Mouse (Mus musculus): ENCODE measurements around the gene Glrx. TPM values are rescaled to one million over a fixed set of nuclear protein-coding genes. Genes with fewer than 3 reads are reported as not detected.
A peak's percentile ranks its signal among the peaks of the same experiment; 100 is the strongest.
"Not testable (repeated sequence)": the region's sequence is repeated elsewhere in the genome, so short reads cannot be mapped to it uniquely, and the experiment has no call there.

Gene Glrx
- polyA plus RNA-seq, 1 experiment from 2014 or later, result 34.0 TPM

DNA sequence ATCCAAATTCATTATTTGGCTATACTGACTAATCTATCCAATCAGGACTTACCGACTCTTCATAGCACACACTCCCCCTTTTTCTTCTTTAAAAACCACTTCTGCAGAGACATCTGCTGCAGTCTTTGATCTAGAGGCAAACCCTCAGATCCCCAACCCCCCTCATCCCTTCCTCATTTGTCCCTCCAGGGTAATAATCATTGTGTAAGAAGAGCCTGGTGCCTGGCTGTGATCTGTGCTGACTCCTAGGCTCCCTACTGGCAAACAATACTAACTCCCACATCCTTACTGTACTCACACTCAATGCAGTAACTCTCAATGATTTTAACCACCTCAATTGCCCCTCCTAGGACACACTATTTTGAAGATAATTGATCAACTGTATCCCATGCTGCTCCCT, 29.7 kb upstream of the Glrx start:
- no peak overlapping the region for H3K4me2 ChIP-seq (ENCODE audit: low read depth, low read length)
- ATAC-seq (replicated peaks; ENCODE audit: insufficient number of reproducible peaks, low FRiP score, low TSS enrichment, low read depth), result no peak
- H3K9ac ChIP-seq (replicated peaks; ENCODE audit: low read length), result no peak overlapping the region
- WGBS, result 64% methylated on average over 1 of the region's 1 CpGs
- H3K9me3 ChIP-seq (replicated peaks; ENCODE audit: control insufficient read depth, low read length), result no peaks in the 10 kb centered on the region
- no peak for DNase-seq (ENCODE audit: low spot score)
- H3K4me1 ChIP-seq (ENCODE audit: control insufficient read depth, insufficient read depth, low read length), result no peaks in the 10 kb centered on the region
- H3K27ac ChIP-seq (replicated peaks; ENCODE audit: low read depth, low read length), result no peak overlapping the region
- no peaks in the 10 kb centered on the region for H3K27me3 ChIP-seq (ENCODE audit: control insufficient read depth, insufficient read depth, low read length)
- H3K4me3 ChIP-seq (ENCODE audit: low read depth, low read length), result no peak overlapping the region
- no peaks in the 10 kb centered on the region for H3K36me3 ChIP-seq (replicated peaks; ENCODE audit: control insufficient read depth, insufficient read depth, low read depth, low read length)

DNA sequence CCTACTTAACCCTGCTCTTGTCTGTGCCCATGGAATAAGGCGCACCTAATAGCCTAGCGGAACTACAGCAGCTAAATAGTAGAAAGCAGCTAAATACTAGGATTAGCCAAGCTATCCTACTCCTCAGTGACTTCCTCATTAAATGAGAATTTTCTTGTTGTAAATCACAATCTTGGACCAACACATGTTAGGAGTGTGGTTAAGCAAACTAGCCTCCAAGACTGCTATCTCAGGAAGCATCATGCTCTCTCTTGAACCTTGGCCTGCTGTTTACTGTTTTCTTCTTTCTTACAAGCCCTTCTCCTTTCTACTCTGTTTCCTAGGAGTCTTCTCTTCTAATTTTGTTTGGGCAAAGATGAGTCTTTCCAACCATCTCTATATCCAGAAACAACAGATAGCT, 22.5 kb upstream of the Glrx start:
- 91% methylated on average over 2 of the region's 2 CpGs for WGBS
- H3K27me3 ChIP-seq (ENCODE audit: control insufficient read depth, insufficient read depth, low read length), result no peaks in the 10 kb centered on the region
- H3K4me3 ChIP-seq (ENCODE audit: low read depth, low read length), result no peak overlapping the region
- ATAC-seq (replicated peaks; ENCODE audit: insufficient number of reproducible peaks, low FRiP score, low TSS enrichment, low read depth), result no peak
- DNase-seq (ENCODE audit: low spot score), result no peak
- H3K9me3 ChIP-seq (replicated peaks; ENCODE audit: control insufficient read depth, low read length), result no peaks in the 10 kb centered on the region
- no peak overlapping the region for H3K27ac ChIP-seq (replicated peaks; ENCODE audit: low read depth, low read length)
- H3K4me2 ChIP-seq (ENCODE audit: low read depth, low read length), result no peak overlapping the region
- no peaks in the 10 kb centered on the region for H3K36me3 ChIP-seq (replicated peaks; ENCODE audit: control insufficient read depth, insufficient read depth, low read depth, low read length)
- no peaks in the 10 kb centered on the region for H3K4me1 ChIP-seq (ENCODE audit: control insufficient read depth, insufficient read depth, low read length)
- no peak overlapping the region for H3K9ac ChIP-seq (replicated peaks; ENCODE audit: low read length)

DNA sequence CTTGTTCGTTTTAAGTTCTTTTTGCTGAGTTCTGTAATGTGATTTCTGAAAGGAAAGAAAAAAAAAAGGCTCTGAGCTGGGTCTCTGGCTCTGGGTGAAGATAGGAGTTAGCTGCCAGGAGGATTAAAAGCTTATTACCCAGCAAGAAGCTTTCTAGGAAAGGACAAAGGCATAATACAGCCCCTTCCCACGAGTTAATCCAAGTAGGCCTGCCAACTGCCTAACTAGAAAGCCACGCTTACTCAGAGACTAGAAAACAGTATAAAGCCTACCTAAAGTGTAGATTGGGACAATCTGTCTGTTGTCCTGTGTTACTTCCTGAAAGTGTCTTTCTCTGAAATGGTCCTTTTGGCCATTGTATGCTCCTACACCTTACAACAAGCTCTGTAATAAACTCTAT, 21.2 kb upstream of the Glrx start:
- no peaks in the 10 kb centered on the region for H3K4me1 ChIP-seq (ENCODE audit: control insufficient read depth, insufficient read depth, low read length)
- H3K4me2 ChIP-seq (ENCODE audit: low read depth, low read length), result no peak overlapping the region
- WGBS, result 45% methylated on average over 3 of the region's 3 CpGs
- no peaks in the 10 kb centered on the region for H3K9me3 ChIP-seq (replicated peaks; ENCODE audit: control insufficient read depth, low read length)
- no peaks in the 10 kb centered on the region for H3K36me3 ChIP-seq (replicated peaks; ENCODE audit: control insufficient read depth, insufficient read depth, low read depth, low read length)
- ATAC-seq (replicated peaks; ENCODE audit: insufficient number of reproducible peaks, low FRiP score, low TSS enrichment, low read depth) (no peak), DNase-seq (ENCODE audit: low spot score) (no peak)
- H3K4me3 ChIP-seq (ENCODE audit: low read depth, low read length), result no peak overlapping the region
- H3K27ac ChIP-seq (replicated peaks; ENCODE audit: low read depth, low read length), result no peak overlapping the region
- no peaks in the 10 kb centered on the region for H3K27me3 ChIP-seq (ENCODE audit: control insufficient read depth, insufficient read depth, low read length)
- no peak overlapping the region for H3K9ac ChIP-seq (replicated peaks; ENCODE audit: low read length)

DNA sequence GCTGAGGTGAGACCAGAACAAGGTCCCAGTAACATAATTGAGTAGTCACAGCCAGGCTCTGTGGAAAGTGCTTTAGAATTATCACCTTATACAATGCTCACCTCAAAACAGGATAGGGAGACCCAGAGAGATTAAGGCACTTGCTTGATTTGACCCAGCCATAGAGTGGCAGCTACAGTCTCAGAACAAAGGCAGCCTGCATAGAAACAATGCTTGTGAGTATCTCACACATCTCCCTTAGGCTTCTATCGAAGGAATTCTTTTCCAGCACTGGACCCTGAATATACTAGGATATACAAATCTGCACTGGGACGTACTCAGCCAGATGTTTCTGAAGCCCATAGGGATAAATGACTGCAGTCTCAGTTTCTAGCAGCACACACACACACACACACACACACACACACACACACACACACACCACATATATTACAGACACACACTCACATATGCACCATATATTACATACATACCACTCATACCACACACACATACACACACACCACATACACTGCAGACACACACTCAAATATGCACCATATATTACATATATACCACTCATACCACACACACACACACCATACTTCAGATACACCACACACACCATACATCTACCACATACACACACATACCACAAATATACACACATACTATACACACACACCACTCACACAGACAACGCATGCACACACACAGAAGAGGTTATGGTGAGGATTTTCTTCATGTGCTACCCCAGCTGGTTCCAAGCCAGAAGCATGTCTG, 20.5 kb upstream of the Glrx start:
- no peak overlapping the region for H3K27ac ChIP-seq (replicated peaks; ENCODE audit: low read depth, low read length)
- no peaks in the 10 kb centered on the region for H3K4me1 ChIP-seq (ENCODE audit: control insufficient read depth, insufficient read depth, low read length)
- no peaks in the 10 kb centered on the region for H3K36me3 ChIP-seq (replicated peaks; ENCODE audit: control insufficient read depth, insufficient read depth, low read depth, low read length)
- DNase-seq (ENCODE audit: low spot score) (no peak), ATAC-seq (replicated peaks; ENCODE audit: insufficient number of reproducible peaks, low FRiP score, low TSS enrichment, low read depth) (0 out of 2 replicates have a peak, but pooled peaks have one; percentile 34)
- H3K4me2 ChIP-seq (ENCODE audit: low read depth, low read length), result no peak overlapping the region
- H3K4me3 ChIP-seq (ENCODE audit: low read depth, low read length), result no peak overlapping the region
- no peaks in the 10 kb centered on the region for H3K27me3 ChIP-seq (ENCODE audit: control insufficient read depth, insufficient read depth, low read length)
- WGBS, result 80% methylated on average over 3 of the region's 3 CpGs
- no peak overlapping the region for H3K9ac ChIP-seq (replicated peaks; ENCODE audit: low read length)
- no peaks in the 10 kb centered on the region for H3K9me3 ChIP-seq (replicated peaks; ENCODE audit: control insufficient read depth, low read length)

DNA sequence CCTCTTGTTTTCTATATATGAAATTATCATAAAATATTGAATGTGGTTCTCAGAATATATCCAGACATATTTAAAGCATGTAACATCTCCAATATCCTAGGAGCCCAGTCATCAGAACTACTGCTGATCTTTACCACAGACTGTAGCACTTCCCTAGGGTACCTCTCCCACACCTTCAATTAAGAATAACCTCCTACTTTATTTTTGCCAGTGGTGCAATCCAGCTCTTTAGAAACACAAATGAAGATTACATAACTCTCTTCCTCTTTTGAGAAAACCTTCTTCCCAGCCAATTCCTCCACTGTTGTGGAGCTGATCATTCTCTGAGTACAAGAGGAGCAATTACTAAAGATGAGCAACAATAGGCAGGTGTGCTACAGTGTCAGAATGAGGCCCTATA, 19.8 kb upstream of the Glrx start:
- no peak overlapping the region for H3K4me2 ChIP-seq (ENCODE audit: low read depth, low read length)
- H3K9me3 ChIP-seq (replicated peaks; ENCODE audit: control insufficient read depth, low read length), result no peaks in the 10 kb centered on the region
- DNase-seq (ENCODE audit: low spot score), result no peak
- ATAC-seq (replicated peaks; ENCODE audit: insufficient number of reproducible peaks, low FRiP score, low TSS enrichment, low read depth), result no peak
- no peaks in the 10 kb centered on the region for H3K27me3 ChIP-seq (ENCODE audit: control insufficient read depth, insufficient read depth, low read length)
- H3K4me3 ChIP-seq (ENCODE audit: low read depth, low read length), result no peak overlapping the region
- no peaks in the 10 kb centered on the region for H3K36me3 ChIP-seq (replicated peaks; ENCODE audit: control insufficient read depth, insufficient read depth, low read depth, low read length)
- H3K4me1 ChIP-seq (ENCODE audit: control insufficient read depth, insufficient read depth, low read length), result no peaks in the 10 kb centered on the region
- H3K27ac ChIP-seq (replicated peaks; ENCODE audit: low read depth, low read length), result no peak overlapping the region
- H3K9ac ChIP-seq (replicated peaks; ENCODE audit: low read length), result no peak overlapping the region

DNA sequence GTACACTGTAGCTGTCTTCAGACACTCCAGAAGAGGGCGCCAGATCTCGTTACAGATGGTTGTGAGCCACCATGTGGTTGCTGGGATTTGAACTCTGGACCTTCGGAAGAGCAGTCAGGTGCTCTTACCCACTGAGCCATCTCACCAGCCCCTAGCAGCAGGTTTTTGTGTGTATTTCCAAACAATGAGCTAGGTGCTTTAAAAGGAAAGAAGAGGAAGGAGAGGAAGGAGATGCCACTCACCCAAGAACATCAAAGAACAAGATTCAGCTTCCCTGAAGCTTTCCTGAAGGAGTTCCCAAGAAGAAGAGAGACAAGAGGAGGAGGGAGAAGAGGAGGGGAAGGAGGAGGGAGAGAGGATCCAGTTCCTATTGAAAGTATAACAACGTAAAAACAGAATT, 17.3 kb upstream of the Glrx start:
- WGBS, result 80% methylated on average over 3 of the region's 4 CpGs

DNA sequence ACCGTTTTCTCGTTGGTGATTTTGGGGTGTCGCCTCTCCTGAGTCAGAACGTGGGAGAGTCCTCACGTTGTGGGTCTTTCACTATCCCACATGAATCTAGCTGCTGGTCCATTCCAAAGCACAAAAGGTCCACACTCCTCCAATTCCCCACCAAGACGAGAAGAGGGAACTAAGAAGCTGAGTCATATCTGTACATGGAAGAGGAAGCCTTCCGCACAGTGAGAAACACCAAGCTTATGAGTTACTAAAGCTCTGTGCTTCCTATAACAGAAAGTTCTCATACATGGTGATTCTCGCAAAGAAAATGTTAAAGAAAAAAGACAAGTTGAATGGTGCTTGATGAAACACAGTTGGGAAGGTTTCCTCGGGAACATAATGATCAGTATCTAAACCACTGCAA, 16.5 kb upstream of the Glrx start:
- DNase-seq (ENCODE audit: low spot score) (no peak), ATAC-seq (replicated peaks; ENCODE audit: insufficient number of reproducible peaks, low FRiP score, low TSS enrichment, low read depth) (no peak)
- H3K9me3 ChIP-seq (replicated peaks; ENCODE audit: control insufficient read depth, low read length), result no peaks in the 10 kb centered on the region
- no peaks in the 10 kb centered on the region for H3K27me3 ChIP-seq (ENCODE audit: control insufficient read depth, insufficient read depth, low read length)
- H3K4me1 ChIP-seq (ENCODE audit: control insufficient read depth, insufficient read depth, low read length), result no peaks in the 10 kb centered on the region
- no peak overlapping the region for H3K27ac ChIP-seq (replicated peaks; ENCODE audit: low read depth, low read length)
- no peak overlapping the region for H3K9ac ChIP-seq (replicated peaks; ENCODE audit: low read length)
- H3K4me3 ChIP-seq (ENCODE audit: low read depth, low read length), result no peak overlapping the region
- no peaks in the 10 kb centered on the region for H3K36me3 ChIP-seq (replicated peaks; ENCODE audit: control insufficient read depth, insufficient read depth, low read depth, low read length)
- 86% methylated on average over 7 of the region's 9 CpGs for WGBS
- no peak overlapping the region for H3K4me2 ChIP-seq (ENCODE audit: low read depth, low read length)

More for the DNA sequence above, 17.3 kb upstream of the Glrx start:
- H3K27ac ChIP-seq (replicated peaks; ENCODE audit: low read depth, low read length); H3K27me3 ChIP-seq (ENCODE audit: control insufficient read depth, insufficient read depth, low read length); H3K4me3 ChIP-seq (ENCODE audit: low read depth, low read length); H3K9me3 ChIP-seq (replicated peaks; ENCODE audit: control insufficient read depth, low read length); H3K36me3 ChIP-seq (replicated peaks; ENCODE audit: control insufficient read depth, insufficient read depth, low read depth, low read length); H3K4me2 ChIP-seq (ENCODE audit: low read depth, low read length); DNase-seq (ENCODE audit: low spot score); H3K4me1 ChIP-seq (ENCODE audit: control insufficient read depth, insufficient read depth, low read length); H3K9ac ChIP-seq (replicated peaks; ENCODE audit: low read length); ATAC-seq (replicated peaks; ENCODE audit: insufficient number of reproducible peaks, low FRiP score, low TSS enrichment, low read depth): not testable (repeated sequence)

DNA sequence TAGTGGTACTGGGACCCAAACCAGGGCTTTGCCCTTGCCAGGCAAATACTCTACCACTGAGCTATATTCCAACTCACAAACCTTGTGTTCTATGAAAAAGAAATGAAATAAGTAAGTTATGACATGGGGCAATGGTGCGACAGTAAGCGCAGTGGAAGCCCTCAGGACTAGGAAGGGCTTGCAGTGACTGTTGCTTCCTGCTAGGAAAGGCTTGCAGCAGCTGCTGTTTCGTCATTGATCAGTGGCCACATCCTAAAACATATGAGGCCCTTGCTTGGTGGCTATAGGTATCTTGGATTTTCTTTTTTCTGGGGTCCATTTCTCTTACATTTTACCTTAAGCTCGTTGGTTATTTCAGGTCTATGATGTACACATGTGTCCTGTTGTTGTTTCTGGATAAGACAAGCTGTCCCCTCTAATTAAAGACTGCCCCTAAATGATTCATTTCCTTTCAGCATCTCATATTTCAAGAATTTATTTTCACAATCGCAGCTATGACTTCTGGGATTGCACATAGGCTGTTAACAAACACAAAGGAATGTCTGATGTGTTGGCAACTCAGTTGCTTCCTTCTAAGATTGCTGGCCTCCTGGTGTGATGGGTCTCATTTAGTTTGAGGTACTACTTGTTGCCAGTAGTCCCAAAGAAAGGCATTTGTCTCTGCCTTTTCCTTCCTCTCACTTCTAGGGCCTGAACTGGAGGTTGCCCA, 14.9 kb upstream of the Glrx start:
- H3K9me3 ChIP-seq (replicated peaks; ENCODE audit: control insufficient read depth, low read length), result no peaks in the 10 kb centered on the region
- no peaks in the 10 kb centered on the region for H3K27me3 ChIP-seq (ENCODE audit: control insufficient read depth, insufficient read depth, low read length)
- H3K4me1 ChIP-seq (ENCODE audit: control insufficient read depth, insufficient read depth, low read length), result no peaks in the 10 kb centered on the region
- H3K4me2 ChIP-seq (ENCODE audit: low read depth, low read length), result no peak overlapping the region
- DNase-seq (ENCODE audit: low spot score), result no peak
- no peak for ATAC-seq (replicated peaks; ENCODE audit: insufficient number of reproducible peaks, low FRiP score, low TSS enrichment, low read depth)
- H3K9ac ChIP-seq (replicated peaks; ENCODE audit: low read length), result no peak overlapping the region
- no peak overlapping the region for H3K27ac ChIP-seq (replicated peaks; ENCODE audit: low read depth, low read length)
- H3K36me3 ChIP-seq (replicated peaks; ENCODE audit: control insufficient read depth, insufficient read depth, low read depth, low read length), result no peaks in the 10 kb centered on the region
- no peak overlapping the region for H3K4me3 ChIP-seq (ENCODE audit: low read depth, low read length)
- WGBS, result 70% methylated on average over 5 of the region's 5 CpGs

All from embryonic facial prominence, embryonic 11.5 days (tissue).